Mouse (Mus musculus) splenic B cell, adult 2 months (primary cell): ENCODE results near the gene Alg3.

Experiments
- DNase-seq: peaks from one replicate; pipeline ENCODE4 v3.0.0-alpha.2; 2011; ENCODE audit warnings: low read depth, low spot score
- H3K27me3 ChIP-seq: 2 replicates; pipeline ENCODE4 v1.6.1; 2012; ENCODE audit warnings: mild to moderate bottlenecking, low read length, moderate library complexity, mixed read lengths; ENCODE audit not compliant: control insufficient read depth, poor library complexity, insufficient read depth, severe bottlenecking
- H3K36me3 ChIP-seq: 2 replicates; pipeline ENCODE4 v1.6.1; 2012; ENCODE audit warnings: mild to moderate bottlenecking, low read length, moderate library complexity, mixed read lengths; ENCODE audit not compliant: control insufficient read depth, poor library complexity, insufficient read depth, severe bottlenecking

The Alg3 gene

GRCm38 (mm10) chr16:20589939-20590679 is 21.4 kb downstream of the Alg3 start:
- H3K36me3 ChIP-seq: no peaks in the 10 kb centered on the region
- DNase-seq: no peak
- H3K27me3 ChIP-seq: 0 out of 2 replicates have a peak, but pooled peaks cover 1% of the 10 kb centered on the region

DNA sequence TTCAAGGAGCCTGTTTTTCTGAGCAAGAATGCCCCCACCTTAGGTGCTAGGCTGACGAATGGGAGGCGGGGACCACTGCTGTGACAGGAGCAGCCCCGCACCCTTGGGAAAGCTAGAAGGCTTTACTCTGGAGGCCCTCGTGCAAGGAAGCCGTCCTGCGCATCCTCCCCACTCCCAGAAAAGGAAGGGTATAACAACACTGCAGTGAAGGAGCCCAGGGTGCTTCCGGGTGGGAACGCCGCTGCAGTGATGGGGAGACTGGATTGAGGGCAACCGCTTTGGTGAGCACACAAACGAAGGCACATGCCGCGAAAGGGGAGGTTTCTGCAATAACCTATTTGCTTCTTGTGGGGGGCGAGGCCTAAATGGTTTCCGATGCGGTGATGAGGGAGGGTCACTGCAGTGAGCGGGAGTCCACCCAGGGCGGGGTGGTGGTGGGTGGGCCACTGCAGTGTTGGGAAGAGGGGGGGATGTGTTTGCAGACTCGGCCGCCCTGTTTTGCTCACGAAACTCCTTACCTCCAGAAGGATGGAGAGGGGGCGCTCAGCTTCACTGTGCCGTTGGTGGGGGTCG is 22.1 kb downstream of the Alg3 start, which contains the start of gene Vwa5b2:
Gene Vwa5b2 (plus strand): TSS at position 106 of the 573 bp plus-strand sequence.
- DNase-seq: no peak
- H3K27me3 ChIP-seq: 0 out of 2 replicates have a peak, but pooled peaks cover 1% of the 10 kb centered on the region
- H3K36me3 ChIP-seq: no peaks in the 10 kb centered on the region

GRCm38 (mm10) chr16:20565075-20565474 is 46.5 kb downstream of the Alg3 start:
- Histone ChIP-seq H3K27me3 (no peaks in the 10 kb centered on the region), H3K36me3 (0 out of 2 replicates have a peak, but pooled peaks cover 3% of the 10 kb centered on the region)
- no peak for DNase-seq

DNA sequence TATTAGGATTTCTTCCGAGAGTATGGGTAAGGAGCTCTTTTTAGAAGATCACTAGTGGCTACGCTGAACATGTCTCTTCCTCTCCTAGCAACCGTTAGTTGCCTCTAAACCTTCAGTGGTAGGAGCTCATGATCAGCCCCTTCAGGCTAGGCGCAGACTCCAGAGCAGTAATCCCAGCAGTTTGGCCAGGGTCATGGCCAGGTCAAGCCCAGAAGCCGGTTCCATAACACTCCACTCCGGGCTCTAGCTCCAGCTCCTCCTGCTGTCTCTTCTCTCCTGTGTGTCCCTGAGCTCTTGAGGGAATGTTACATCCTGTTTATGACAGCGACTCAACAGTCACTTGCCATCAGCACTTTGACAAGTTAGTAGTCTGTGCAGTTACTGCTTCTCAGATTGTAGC is 54.2 kb downstream of the Alg3 start:
- H3K27me3 ChIP-seq: no peaks in the 10 kb centered on the region
- no peak for DNase-seq
- H3K36me3 ChIP-seq: peaks cover 17% of the 10 kb centered on the region
